Mouse (Mus musculus): ENCODE data around the gene Dglucy. TPM values are rescaled to one million over a fixed set of nuclear protein-coding genes. Genes with fewer than 3 reads are reported as not detected.
A peak's percentile ranks its signal among the peaks of the same experiment; 100 is the strongest.

Dglucy gene
- total and polyA plus RNA-seq, 3 experiments: 9.0 to 18.8 (median 14.6) TPM

DNA sequence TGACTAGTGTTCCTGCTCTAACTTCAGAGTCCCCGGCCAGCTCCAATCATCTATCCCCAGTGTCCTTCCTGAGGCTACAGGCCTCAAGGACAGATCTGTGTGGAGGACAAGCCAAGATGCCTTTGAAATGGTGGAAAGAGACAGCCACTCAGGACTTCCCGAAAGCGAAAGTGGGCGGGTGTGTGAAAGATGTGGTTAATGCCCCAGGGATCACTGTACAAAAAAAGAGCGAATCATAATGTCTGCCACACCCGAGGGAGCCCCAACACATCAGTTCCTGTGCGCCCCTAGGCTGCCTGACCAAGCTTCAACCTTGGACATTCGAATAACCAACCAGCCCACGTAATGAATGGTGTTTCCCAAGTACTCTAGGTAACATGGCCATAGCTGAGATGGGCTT is 149.4 kb downstream of the Dglucy start:
- no peak for DNase-seq

DNA sequence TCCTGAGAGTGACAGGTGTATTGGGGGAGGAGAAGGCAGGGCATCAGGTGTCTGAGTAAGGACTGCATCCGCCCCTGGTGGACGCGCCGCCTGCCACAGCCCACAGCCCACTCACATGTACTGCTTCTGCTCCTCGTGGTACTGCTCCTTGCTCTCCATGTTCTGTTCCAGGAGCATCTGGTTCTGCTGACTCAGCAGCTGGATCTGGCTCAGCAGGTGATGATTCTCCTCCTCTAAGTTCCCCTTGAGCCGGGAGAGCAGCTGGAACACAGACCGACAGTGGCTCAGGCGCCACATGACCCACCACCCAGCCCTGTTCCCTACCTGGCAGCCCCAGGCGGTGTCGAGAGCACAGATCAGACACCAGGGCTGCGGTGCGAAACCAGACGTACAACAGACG is 152.8 kb downstream of the Dglucy start:
- no peak for DNase-seq

DNA sequence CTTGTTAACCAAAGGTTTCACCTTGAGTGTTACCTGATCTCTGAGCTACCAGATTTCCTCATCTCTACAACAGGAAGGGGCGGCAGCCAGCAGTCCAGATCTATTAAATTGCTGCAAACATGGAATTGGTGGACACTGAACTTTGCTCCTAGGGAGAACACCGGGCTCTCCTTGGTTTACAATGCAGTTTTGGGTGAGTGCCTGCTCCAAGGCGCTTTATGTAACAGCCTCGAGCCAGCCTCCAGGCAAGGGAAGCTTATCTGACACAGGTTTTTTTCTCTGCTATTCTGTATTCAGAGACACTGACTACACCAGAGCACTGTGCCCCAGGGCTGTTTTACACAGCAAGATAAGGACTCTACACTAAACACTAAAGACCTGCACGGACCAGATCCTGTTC is 155.9 kb downstream of the Dglucy start:
- DNase-seq: no peak

DNA sequence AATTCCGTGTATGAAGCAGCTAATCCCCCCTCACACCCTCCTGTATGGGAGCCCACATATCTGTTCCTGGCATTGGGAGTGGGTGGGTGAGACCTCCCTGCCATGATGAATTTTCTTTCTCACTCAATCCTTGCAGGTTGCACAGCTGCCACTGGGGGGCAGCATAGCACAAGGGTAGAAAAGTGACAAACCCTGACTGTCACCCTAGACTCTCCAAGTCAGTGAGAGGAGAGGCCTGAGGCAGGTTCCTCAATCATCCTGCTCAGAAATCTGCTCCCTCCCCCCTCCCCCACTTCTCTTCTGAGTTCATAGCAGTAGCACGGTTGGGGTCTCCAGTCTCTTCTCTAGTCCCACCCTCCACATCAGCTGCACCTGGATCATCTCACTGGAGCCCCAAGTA is 157.3 kb downstream of the Dglucy start:
- peak; percentile 70 for DNase-seq

DNA sequence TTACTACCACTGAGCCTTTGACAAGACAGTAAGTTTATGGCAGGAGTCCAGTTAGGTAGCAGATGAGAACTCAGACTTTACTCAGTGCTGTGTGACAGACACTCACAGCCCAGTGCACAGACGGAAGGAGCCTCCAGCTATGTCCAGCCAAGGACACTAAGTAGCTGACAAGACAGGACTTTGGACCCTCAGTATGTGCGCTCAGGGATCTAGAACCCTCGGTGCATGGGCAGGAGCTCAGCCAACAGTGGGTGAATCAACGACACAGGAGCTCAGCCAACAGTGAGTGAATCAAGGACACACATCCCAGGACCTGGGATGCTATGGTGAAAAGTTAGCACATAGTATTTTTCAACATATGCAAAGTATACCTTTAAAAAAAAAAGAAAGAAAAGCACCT is 157.9 kb downstream of the Dglucy start:
- peak; percentile 32 for DNase-seq

DNA sequence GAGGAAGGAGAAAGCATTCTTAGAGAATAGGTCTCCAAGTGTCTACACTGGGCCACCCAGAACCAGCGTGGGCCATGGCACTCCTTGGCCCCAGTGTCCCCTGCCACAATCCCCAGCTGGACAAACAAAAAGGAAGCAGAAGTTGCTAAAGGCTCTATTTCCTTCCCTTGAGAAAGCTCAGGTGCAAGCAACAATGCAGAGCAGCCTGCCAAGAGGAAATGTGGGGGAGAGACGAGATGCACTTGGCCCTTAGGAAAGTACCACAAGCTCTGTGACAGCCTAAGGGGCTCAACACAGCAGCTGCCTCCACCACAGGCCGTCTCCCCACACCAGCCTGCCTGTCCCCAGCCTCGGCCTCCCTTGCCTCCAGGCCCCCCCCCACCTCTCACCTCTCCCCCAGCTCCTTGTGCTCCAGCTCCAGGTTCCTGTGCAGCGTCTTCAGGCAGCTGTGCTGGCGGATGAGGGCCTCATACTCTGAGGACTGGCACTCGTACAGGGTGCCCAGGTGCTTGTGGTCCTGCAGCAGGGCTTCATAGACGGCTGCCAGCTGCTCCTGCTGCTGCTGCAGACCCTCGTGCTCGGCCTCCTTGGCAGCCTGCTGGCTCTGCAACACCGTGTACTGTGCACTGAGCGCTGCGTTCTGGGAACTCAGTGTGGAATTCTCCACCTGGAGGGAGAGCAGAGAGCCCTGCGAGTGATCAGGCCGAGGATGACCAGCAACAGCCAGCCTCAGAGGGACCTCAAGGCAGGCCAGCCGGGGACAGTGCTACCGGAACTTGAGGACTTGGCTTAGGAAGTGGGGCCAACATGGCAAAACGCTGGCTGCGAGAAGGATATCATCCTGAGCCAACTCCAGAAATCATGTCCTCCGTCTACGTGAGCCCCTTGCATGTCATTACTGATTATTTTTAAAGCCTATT is 158.8 kb downstream of the Dglucy start:
- DNase-seq: peak; percentile 35

DNA sequence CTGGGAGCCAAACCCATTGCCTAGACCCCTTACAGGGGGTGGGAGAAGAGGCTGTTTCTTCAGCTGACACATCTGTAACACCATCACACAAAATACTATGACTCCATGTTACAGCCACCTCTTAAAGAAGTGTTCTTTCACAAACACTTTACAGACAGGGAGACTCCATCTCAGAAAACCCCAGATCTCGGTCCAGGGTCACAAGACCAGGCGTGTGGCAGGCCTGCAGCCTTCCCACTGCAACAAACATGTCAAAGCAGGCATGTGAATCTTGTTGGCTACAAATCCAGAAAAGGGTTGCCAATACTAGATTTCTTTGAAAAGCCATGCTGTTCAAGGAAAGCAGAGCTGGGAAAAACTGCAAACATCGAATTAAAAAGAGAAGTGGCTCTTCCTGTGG is 162.5 kb downstream of the Dglucy start:
- DNase-seq: no peak

DNA sequence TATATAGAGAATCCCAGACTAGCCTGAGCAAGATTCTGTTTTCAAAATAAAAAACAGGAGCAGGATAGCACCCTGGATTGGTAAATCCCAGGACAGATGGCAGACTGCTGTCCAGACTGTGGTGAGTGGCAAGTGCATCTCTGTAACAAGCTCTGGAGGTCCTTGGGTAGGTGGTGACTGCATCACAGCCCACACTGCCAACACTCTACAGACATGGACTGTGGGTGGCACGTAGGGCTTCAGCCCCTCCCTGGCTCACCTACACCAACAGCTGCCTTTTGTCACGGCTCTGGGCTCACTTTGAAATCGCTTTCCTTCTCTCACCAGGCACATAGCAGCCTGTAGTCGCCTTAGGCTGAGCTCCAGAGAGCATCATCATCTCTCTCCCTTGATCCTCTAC is 164.3 kb downstream of the Dglucy start:
- no peak for DNase-seq

DNA sequence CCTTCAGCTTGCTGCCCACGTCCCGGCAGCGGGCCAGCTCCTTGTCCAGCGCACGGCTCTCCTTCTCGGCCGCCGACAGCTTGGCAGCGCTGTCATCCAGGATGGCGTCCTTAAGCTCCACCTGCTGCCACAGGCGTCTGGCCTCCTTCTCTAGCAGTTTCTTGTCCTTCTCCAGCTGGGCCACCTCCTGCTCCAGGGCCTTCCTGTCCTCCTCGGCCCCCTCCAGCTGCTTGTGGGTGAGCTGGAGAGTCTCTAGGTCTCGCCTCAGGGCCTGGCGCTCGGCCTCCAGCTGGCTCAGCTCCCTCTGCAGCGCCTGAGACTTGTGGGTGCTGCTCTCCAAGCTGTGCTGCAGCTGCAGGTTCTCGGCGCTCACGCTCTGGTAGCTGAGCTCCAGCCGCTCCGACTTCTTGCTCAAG is 166.1 kb downstream of the Dglucy start:
- DNase-seq: no peak

DNA sequence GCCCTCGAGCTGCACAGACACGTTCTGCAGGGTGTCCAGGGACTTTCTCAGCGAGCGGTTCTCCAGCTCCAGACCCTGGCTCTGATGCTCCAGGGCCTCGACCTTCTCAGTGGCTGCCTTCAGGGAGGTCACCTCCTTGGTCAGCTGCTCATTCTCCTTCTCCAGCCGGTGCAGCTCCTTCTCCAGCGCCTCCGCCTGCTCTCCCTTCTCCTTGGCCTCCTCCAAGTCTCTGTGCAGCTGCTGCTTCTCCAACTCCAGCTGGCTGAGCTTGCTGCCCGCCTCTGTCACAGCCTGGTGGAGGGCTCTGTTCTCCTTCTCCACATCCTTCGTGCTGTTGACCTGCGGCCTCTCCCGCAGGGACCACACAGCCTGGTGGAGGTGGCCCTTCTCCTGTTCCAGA is 166.6 kb downstream of the Dglucy start:
- DNase-seq: no peak

DNA sequence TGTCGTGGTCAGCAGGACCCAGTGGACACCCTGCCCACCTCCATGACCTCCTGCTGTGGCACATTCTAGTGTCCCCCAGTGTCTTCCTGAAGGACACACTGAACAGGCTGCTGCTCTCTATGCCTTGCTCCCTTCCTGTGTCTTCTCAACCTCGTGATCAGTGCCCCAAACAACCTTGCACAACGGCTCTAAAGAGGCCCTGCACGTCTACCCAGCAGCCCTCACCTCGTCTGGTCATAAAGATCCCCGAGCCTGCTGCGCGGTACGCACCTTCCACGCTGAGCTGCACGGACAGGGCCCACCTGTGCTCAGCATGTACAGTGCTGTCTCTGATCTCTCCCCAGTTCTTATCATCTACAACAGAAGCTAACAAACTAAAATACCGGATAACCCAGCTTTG is 167.1 kb downstream of the Dglucy start:
- DNase-seq: no peak

Other genes starting within 250 kb of the Dglucy start
- 1 to 10 TPM; 5.1 to 8.5 TPM for gene Rps6ka5, start 52.1 kb upstream of the Dglucy start, total RNA-seq (2021)
- gene Rps6ka5, start 52.1 kb upstream of the Dglucy start, polyA plus RNA-seq (2012; rRNA removed): 0.27 and 0.62 TPM in 2 replicates
- 1 to 10 TPM in 1 of 2 experiments, under 1 TPM in 1; 0.52 to 1.2 TPM for gene Gpr68, start 129.1 kb downstream of the Dglucy start, total RNA-seq (2021)
- 1.4 and 2.1 TPM in 2 replicates for gene Gpr68, start 129.1 kb downstream of the Dglucy start, polyA plus RNA-seq (2012; rRNA removed)
- gene Ccdc88c, start 250.0 kb downstream of the Dglucy start, total RNA-seq (2021): 1 to 10 TPM; 1.8 to 2.2 TPM
- gene Ccdc88c, start 250.0 kb downstream of the Dglucy start, polyA plus RNA-seq (2012; rRNA removed): 1.3 and 1.5 TPM in 2 replicates